Mouse (Mus musculus) heart, postnatal 14 days (tissue): Measurements from ENCODE around the gene Anxa2. TPM values are rescaled to one million over a fixed set of nuclear protein-coding genes. Genes with fewer than 3 reads are reported as not detected.

ENCODE experiments used
- DNase-seq, 2 experiments: peaks; one replicate each; pipeline ENCODE4 v3.0.0; 2021 to 2022
- intact Hi-C: fragments of 180-260 bp; cut with DNase I; formaldehyde crosslinking; loops from one replicate; pipeline ENCODE4 v1.15.1; 2025
- long read RNA-seq, 2 experiments: library from polyadenylated mRNA; stranded (forward); transcript quantifications; one replicate each; pipeline ENCODE4 v2.0.0; 2021
- total RNA-seq, 2 experiments: library from RNA; stranded (reverse); gene quantifications; 2 replicates each; pipeline ENCODE4 v1.2.3; 2021

Anxa2 gene
- total RNA-seq = 100 to 1,000 TPM; 119 to 146 TPM
- long read RNA-seq, experiment 1, transcript Anxa2-201 (13 exons, 1,447 nt) = major isoform, 322 of 336 reads
- long read RNA-seq, experiment 1, partial matches to known transcripts = 3 of 336 reads
- long read RNA-seq, experiment 1, other reads (novel, unspliced or antisense) = 9 of 336 reads
- long read RNA-seq, experiment 2, transcript Anxa2-201 (13 exons, 1,447 nt) = major isoform, 214 of 221 reads
- long read RNA-seq, experiment 2, partial matches to known transcripts = 4 of 221 reads
- long read RNA-seq, experiment 2, other reads (novel, unspliced or antisense) = 3 of 221 reads

DNA sequence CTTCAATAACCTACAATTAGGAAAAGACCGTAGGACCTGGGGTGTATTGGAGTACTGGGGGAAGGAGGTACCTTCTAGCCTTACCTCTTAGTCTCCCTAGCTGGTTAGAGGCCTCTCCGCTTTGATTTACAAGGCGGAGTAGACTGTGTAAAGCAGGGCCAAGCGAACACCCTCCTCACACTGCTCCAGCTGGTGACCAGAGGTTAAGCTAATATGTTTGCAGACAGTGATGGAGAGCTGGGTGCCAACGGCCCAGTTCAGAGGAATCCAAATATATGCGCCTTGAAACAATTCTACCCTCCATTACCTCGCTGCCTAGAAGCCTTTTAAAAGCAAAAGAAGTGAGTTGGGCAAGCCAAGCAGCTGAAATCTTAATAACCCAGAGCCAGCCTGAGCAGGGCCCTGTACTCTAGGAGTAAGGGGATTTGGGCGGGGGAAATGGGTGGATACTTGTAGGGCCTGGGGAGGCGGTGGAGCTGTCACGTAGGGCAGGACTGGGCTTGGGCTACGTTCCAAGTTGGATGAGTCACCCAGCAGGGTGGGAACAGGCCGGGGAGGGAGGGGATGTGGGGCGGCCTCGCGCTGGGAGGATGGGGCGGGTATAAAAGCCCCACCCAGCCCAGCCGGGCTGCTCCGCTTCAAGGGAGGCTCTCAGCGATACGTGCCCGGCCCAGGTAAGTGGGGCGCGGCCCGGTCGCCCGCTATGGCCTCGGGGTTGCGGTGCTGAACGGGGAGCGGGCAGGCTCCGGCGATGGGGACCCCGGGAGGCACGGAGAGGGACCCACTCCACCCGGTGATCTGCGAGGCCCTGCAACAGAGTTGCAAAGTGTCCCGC lies at the start of gene Anxa2:
Gene Anxa2 (plus strand): TSS at position 555 of the 835 bp plus-strand sequence.
- intact Hi-C loops = loop anchor here (2.0 kb wide), 1 partner anchor 32 kb away; no protein-coding TSS in a partner anchor

DNA sequence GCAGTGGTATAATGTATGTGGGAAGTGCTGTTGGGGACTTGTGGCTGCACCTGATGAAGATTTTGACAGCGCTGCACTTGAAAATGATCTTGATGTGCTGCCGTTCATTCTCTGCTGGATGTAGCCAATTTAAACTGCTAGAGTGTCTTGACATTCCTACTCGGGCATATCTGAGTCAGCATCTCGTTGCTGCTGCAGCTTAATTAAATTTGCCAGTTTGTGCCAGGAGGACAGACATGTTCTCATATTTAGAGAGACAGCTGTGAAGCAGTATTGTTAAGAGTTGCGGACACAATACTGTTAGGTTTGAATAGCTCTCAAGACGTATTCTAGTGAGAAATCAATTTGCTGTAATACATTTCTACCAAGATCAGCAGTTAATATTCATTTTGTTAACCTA lies 48.7 kb upstream of the Anxa2 start:
- intact Hi-C loops = no loop called here
- no peak for DNase-seq

More for the DNA sequence above, at the start of gene Anxa2:
- peak; percentile 94 for DNase-seq

- intact Hi-C loops = loop anchor here (2.0 kb wide), 1 partner anchor 61 kb away; no protein-coding TSS in a partner anchor
- DNase-seq = peak in 1 of 2 experiments; percentile 21
Observed at GRCm38 (mm10) chr9:69419476-69419875, 33.9 kb upstream of the Anxa2 start.

DNA sequence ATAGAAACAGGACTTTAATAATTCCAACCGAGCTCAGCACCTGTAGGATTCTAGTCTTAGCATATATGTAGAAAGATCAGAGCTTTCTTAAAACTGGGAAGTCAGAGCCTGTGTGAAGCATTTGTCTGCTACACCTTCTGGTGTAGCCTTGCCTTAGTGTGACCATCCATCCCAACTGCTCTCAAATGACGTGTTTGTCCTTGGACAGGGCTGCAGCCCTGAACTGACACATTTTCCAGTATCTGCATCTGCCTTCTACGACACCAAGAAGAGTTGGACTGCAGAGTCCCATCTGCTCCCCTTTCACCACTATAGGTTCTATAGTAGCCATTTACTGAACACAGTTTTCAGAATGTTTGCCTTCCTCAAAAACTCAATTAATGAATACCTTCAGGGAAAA lies 22.9 kb upstream of the Anxa2 start:
- DNase-seq = no peak
- intact Hi-C loops = no loop called here

- no peak for DNase-seq
- intact Hi-C loops = no loop called here
Observed at GRCm38 (mm10) chr9:69431863-69432555, 21.4 kb upstream of the Anxa2 start.

- intact Hi-C loops = no loop called here
- DNase-seq = no peak
Observed at GRCm38 (mm10) chr9:69435194-69435593, 18.2 kb upstream of the Anxa2 start.

DNA sequence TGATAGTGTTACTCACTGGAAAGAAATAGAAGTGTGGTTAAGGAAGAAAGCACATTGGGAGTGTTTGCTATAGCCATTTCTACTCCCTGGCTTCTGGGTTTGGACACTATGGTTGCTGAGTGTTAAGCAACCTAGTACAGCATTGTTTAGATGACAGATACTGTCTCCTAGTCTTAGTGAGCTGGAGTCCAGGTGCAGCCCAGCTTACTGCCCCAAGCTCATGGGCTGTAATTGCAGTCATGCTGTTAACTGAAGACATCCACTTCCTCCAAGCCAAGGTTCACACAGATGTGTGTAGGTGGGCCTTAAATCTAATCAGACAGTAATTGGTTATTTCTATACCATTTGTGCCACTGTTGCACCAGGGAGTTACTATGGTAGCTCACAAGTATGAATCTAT lies 17.8 kb upstream of the Anxa2 start:
- intact Hi-C loops = no loop called here
- no peak for DNase-seq

GRCm38 (mm10) chr9:69439805-69440357 lies 13.5 kb upstream of the Anxa2 start:
- intact Hi-C loops = loop anchor here (5.0 kb wide), 1 partner anchor 37 kb away; no protein-coding TSS in a partner anchor
- DNase-seq = peak; percentile 17 to 19

DNA sequence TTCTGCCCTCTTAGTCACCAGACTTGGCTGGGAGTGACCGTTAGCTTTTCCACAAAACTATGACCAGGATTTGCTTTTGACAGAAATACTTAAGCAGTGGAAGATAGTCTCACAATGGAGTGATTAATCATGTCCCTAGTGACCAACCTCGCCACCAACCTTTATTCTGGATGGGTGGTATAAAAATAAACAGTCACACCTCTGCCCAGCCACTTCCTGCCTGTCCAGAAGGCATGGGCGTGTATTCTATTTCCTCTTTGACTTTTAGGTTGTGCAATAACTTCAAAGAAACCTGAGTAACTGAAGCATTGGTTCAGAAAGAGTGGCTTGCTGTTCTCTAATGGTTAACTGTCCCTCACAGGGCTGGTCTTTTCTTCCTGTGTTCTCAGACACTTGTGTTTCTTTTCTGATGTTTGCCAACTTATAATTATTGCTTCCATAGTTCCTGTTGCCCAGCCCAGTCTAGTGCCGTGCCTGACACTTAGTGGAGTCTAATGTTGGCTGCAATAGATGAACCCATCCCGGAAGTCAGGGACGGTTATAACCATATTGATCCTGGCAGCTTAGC lies 10.9 kb upstream of the Anxa2 start:
- intact Hi-C loops = loop anchor here (5.0 kb wide), 1 partner anchor 35 kb away; no protein-coding TSS in a partner anchor
- DNase-seq = no peak

- DNase-seq = peak; percentile 48 to 62
- intact Hi-C loops = loop anchor here (5.0 kb wide), 1 partner anchor 34 kb away; no protein-coding TSS in a partner anchor
Observed at GRCm38 (mm10) chr9:69443203-69443602, 10.2 kb upstream of the Anxa2 start.

- intact Hi-C loops = no loop called here
- DNase-seq = no peak
Observed at GRCm38 (mm10) chr9:69448801-69449200, 4.6 kb upstream of the Anxa2 start.

DNA sequence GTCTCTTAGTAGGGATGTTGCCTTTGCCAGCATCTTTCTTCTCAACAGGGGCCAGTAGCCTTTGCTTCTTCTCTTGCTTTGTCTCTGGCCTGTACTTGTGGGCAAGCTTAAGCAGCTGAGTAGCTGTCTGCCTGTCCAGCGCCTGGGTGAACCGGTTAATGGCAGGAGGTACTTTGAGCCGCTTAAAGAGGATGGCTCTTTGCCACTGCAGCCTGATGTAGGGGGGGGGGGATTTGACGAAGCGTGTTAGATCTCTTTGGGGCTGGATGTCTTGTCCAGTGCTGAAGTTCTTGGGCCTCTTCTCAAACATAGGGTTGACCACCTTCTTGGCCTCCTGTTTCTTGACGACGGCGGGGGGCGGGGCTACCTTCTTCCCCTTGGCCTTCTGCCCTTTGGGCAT lies 2.8 kb upstream of the Anxa2 start:
- intact Hi-C loops = no loop called here
- DNase-seq = no peak

DNA sequence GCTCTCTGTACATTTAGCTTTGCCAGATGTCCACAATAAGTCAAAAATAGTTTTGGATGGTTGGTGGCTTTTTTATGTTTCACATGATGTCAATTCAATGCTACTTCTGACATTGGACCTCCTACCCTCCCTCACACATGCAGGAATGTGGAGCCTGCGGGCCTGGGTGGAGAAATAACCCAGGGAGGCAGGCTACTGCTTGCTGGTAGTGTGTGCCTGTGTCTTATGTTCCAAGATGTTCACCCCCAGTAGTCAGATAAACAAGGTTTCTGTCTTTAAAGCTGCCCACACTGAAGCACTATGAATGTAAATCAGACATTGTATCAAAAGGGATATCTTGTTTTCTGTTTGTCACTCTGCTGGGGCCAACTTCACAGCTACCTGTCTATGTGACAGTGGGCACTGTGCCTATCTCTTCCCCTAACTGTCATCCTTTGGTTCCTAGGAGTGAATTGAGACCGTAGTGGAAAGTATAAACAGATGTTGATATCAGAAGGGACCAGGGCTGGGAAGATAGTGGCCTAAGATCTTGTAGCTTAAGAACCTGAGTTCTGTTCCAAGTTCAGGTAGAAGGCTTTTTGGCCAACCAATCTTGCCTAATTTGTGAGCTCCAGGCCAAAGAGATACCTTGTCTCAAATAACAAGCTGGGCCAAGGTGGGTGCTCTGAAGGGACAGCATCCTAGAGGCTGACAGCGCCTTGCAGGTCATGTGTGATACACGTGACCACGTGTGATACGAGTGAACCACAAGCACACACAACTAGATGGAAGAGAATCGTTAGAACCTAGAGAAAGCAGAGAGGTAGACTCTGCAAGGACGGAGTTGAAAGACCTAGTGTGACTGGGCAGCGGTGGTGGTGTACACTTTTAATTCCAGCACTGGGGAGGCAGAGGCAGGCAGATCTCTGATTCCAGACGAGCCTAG lies 1.3 kb upstream of the Anxa2 start:
- intact Hi-C loops = loop anchor here (2.0 kb wide), 1 partner anchor 31 kb away; no protein-coding TSS in a partner anchor
- DNase-seq = no peak

GRCm38 (mm10) chr9:69453901-69454666 lies 664 bp downstream of the Anxa2 start:
- intact Hi-C loops = loop anchor here (2.0 kb wide), 1 partner anchor 33 kb away; no protein-coding TSS in a partner anchor
- peak; percentile 46 to 54 for DNase-seq

GRCm38 (mm10) chr9:69454691-69455090 lies 1.3 kb downstream of the Anxa2 start:
- intact Hi-C loops = no loop called here
- no peak for DNase-seq

DNA sequence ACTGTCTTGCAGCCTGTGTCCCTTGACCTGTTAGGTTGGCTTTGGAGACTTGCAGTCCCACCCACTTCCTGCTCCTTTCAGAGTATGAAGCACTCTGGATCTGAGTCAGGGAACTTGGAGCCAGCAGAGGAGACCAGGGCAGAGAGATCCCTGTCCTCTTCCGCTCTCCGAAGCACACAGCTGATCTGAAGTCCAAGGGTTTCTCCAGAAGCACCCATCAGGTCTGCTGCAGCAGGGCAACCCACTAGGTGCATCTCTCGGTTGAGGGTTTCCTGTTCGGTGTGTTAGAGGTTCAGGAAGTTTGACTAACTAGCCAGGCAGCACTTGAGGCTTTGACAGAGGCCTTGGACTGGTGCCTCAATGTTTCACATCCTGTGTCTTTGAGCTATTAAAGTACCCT lies 2.0 kb downstream of the Anxa2 start:
- intact Hi-C loops = no loop called here
- no peak for DNase-seq

DNA sequence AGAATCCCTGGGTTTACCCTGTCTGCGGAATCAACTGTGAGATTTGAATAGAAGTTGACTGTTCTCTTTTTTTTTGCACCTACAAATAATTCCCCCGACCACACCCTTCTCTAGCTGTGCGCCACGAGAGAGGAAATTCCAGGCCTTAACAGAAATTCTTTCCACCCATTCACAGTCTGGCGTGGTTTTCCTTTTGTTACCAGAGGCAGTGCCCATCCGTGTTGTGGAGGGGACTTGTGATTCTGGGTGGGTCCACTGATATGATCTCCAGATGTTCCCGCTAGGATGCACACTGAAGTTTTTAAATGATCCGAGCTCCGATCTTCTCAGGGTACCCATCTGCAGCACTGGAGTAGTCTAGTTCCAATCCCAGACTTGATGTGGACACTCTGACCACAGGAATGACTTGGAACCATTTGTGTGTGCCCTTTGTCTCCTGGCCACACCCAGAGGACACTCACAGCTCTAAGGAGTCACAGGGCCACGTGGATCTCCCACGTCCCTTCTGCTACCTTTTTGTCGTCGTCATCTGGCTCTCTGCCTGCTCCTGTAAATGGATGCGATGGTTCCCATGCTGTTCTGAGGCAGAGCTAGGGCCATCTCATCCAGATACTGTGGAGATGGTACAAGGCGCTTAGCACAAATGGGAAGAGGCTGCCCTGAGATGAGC lies 3.1 kb downstream of the Anxa2 start:
- no peak for DNase-seq
- intact Hi-C loops = loop anchor here (2.0 kb wide), 1 partner anchor 16 kb away; no protein-coding TSS in a partner anchor
